Comparison of ENCODE assay signal across 29 mouse cellular contexts in the genomic region with DNA sequence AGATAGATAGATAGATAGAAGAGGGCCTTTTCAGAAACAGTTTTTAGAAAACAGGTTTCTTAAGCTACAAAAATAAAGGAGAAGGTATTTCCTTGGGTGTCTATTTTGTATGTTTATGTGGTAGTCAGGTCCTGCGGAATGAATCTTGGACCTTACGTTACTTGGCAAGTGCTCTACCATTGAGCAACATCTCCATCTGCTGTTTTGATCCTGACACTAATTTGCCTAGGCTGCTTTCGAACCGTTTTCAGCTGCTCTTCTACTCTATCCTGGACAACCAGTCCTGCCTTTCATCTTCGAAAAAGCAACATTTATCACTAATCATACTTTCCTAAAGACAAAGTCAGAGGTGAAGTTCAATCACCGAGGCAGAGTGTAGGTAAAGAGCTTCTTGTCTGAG. TPM values are rescaled to one million over a fixed set of nuclear protein-coding genes. Genes with fewer than 3 reads are reported as not detected.
DNase-seq lines count a peak whose midpoint lies in the region; ATAC-seq and TF ChIP-seq lines count a peak whose summit lies in the region.
"Had no signal": no experiment of that assay in that cellular context is flagged by ENCODE, and none has a peak within 500 bp of the region (broad histone marks: within the 10 kb centered on the region; RNA-seq: fewer than 3 reads in every experiment).

No protein-coding gene starts in this region.

- H3K36me3 ChIP-seq in liver, adult 2 months (ENCODE audit: control insufficient read depth, insufficient read depth, low read length), result peaks cover 70% of the 10 kb centered on the region
- peaks cover 32% of the 10 kb centered on the region for H3K36me3 ChIP-seq in liver, embryonic 11.5 days (ENCODE audit: control insufficient read depth, insufficient read depth, low read length)
- peaks cover 82% of the 10 kb centered on the region for H3K36me3 ChIP-seq in kidney, embryonic 16.5 days (ENCODE audit: insufficient read depth, low read length)

- no peaks in the 10 kb centered on the region; the same call in 1 of the 2 replicates for H3K79me2 ChIP-seq in liver, adult 2 months (ENCODE audit: control insufficient read depth, insufficient read depth, low read length)

- no peak for DNase-seq in gastrocnemius, adult 2 months
- no peak for DNase-seq in gastrocnemius, postnatal 10 days
- DNase-seq in liver, adult 2 months (ENCODE audit: extremely low read depth, low read depth, low spot score), result peak; percentile 60
- DNase-seq in liver, embryonic 11.5 days (ENCODE audit: low spot score), result no peak
- peak; percentile 57 for DNase-seq in lung, postnatal 36 days
- DNase-seq in lung, postnatal 14 days, result no peak
- DNase-seq: adrenal gland, adult 8-10 months; adrenal gland, postnatal 25 days; B cell, adult 2 months; cerebellum, adult 11-12 months; cerebellum, adult 8-10 months; cerebellum, postnatal 14 days; heart, postnatal 36 days had no signal

- no peak for TF ChIP-seq POLR2A in liver, adult 2 months (IDR thresholded peaks at IDR 0.05; ENCODE audit: extremely low read depth, insufficient read depth, low read length)

- intact Hi-C loops in gastrocnemius, adult 2 months (cut with DNase I), result no loop called here

- no peak for ATAC-seq in liver, embryonic 11.5 days (replicated peaks; ENCODE audit: low FRiP score)
- ATAC-seq in kidney, embryonic 16.5 days (ENCODE audit: low FRiP score, low TSS enrichment), result no peak
- ATAC-seq: forebrain, embryonic 13.5 days; forebrain, embryonic 16.5 days; hindbrain, embryonic 16.5 days; intestine, embryonic 15.5 days had no signal

- no peak overlapping the region for H3K4me2 ChIP-seq in liver, embryonic 11.5 days
- no peak overlapping the region for H3K4me2 ChIP-seq in kidney, embryonic 16.5 days (replicated peaks; ENCODE audit: low read depth, low read length)
- H3K4me2 ChIP-seq: forebrain, embryonic 13.5 days; heart, embryonic 11.5 days; hindbrain, embryonic 13.5 days; intestine, embryonic 15.5 days had no signal

- peak overlapping the region; percentile 61 for H3K27ac ChIP-seq in gastrocnemius, adult 2 months
- H3K27ac ChIP-seq in liver, adult 2 months (replicated peaks; ENCODE audit: insufficient read depth, low read depth, low read length), result no peak overlapping the region
- no peak overlapping the region for H3K27ac ChIP-seq in liver, embryonic 11.5 days (ENCODE audit: low read depth, low read length)
- no peak overlapping the region for H3K27ac ChIP-seq in kidney, embryonic 16.5 days (ENCODE audit: low read length)
- H3K27ac ChIP-seq: forebrain, embryonic 10.5 days; forebrain, embryonic 13.5 days; hindbrain, embryonic 10.5 days; hindbrain, embryonic 13.5 days; intestine, embryonic 15.5 days had no signal

- peaks cover 4% of the 10 kb centered on the region; the same call in 1 of the 2 replicates for H3K4me1 ChIP-seq in liver, adult 2 months (ENCODE audit: control insufficient read depth, insufficient read depth, low read length)
- no peaks in the 10 kb centered on the region for H3K4me1 ChIP-seq in liver, embryonic 11.5 days (replicated peaks; ENCODE audit: control insufficient read depth, insufficient read depth, low read length)
- H3K4me1 ChIP-seq in kidney, embryonic 16.5 days (ENCODE audit: insufficient read depth, low read length), result 0 out of 2 replicates have a peak, but pooled peaks cover 5% of the 10 kb centered on the region
- H3K4me1 ChIP-seq: hindbrain, embryonic 13.5 days had no signal

- H3K9me3 ChIP-seq in liver, embryonic 11.5 days (ENCODE audit: control insufficient read depth, low read length), result no peaks in the 10 kb centered on the region
- peaks cover 4% of the 10 kb centered on the region for H3K9me3 ChIP-seq in kidney, embryonic 16.5 days (ENCODE audit: low read length)
- H3K9me3 ChIP-seq: hindbrain, embryonic 13.5 days; intestine, embryonic 15.5 days had no signal

- TF ChIP-seq CTCF in gastrocnemius, adult 2 months (IDR thresholded peaks at IDR 0.05), result peak; percentile 22; the same call in 1 of the 2 replicates
- TF ChIP-seq CTCF in liver, adult 2 months (IDR thresholded peaks at IDR 0.05; ENCODE audit: low read depth, low read length), result no peak

- no peaks in the 10 kb centered on the region for H3K27me3 ChIP-seq in liver, adult 2 months (ENCODE audit: control insufficient read depth, insufficient read depth, low read length)
- no peaks in the 10 kb centered on the region for H3K27me3 ChIP-seq in liver, embryonic 11.5 days (replicated peaks; ENCODE audit: control insufficient read depth, insufficient read depth, low read length)
- H3K27me3 ChIP-seq in kidney, embryonic 16.5 days (ENCODE audit: insufficient read depth, low read length), result no peaks in the 10 kb centered on the region
- H3K27me3 ChIP-seq: forebrain, embryonic 13.5 days; hindbrain, embryonic 13.5 days; intestine, embryonic 15.5 days had no signal

- no peak overlapping the region for H3K4me3 ChIP-seq in gastrocnemius, adult 2 months
- H3K4me3 ChIP-seq in liver, adult 2 months (ENCODE audit: insufficient read depth, low read depth, low read length), result no peak overlapping the region
- no peak overlapping the region for H3K4me3 ChIP-seq in liver, embryonic 11.5 days (ENCODE audit: low read depth, low read length)
- no peak overlapping the region for H3K4me3 ChIP-seq in kidney, embryonic 16.5 days (ENCODE audit: low read length)
- H3K4me3 ChIP-seq: forebrain, embryonic 10.5 days; forebrain, embryonic 13.5 days; hindbrain, embryonic 10.5 days; hindbrain, embryonic 13.5 days; intestine, embryonic 15.5 days had no signal

- H3K9ac ChIP-seq in liver, adult 2 months (ENCODE audit: low read depth, low read length), result no peak overlapping the region
- no peak overlapping the region for H3K9ac ChIP-seq in liver, embryonic 11.5 days (ENCODE audit: low read depth, low read length)
- H3K9ac ChIP-seq in kidney, embryonic 16.5 days (replicated peaks; ENCODE audit: low read length), result no peak overlapping the region
- H3K9ac ChIP-seq: forebrain, embryonic 13.5 days; hindbrain, embryonic 13.5 days; intestine, embryonic 15.5 days had no signal

- WGBS in liver, adult 2 months, result 45% methylated on average over 6 of the region's 6 CpGs
- 87% methylated on average over 6 of the region's 6 CpGs for WGBS in liver, embryonic 11.5 days
- 94% methylated on average over 6 of the region's 6 CpGs for WGBS in kidney, embryonic 16.5 days

RNA-seq across cellular contexts. Expression of gene Ifngr1, which starts 11.5 kb away (rescaled TPM):
- total RNA-seq in gastrocnemius, adult 2 months (2021), result 10 to 100 TPM; 25.4 to 31.8 TPM
- 10 to 100 TPM; 31.6 to 34.7 TPM for total RNA-seq in gastrocnemius, postnatal 10 days (2021)
- total RNA-seq in liver, adult 2 months (2014; rRNA removed), result 16.8 and 18.6 TPM in 2 replicates
- polyA plus RNA-seq in liver, adult 2 months (2012; rRNA removed), result 7.1 and 9.0 TPM in 2 replicates
- 53.7 and 61.1 TPM in 2 replicates for polyA plus RNA-seq in liver, embryonic 11.5 days (2014; fragmentation: Nextera tagmentation; extraction: Ambion mirVana)
- 59.8 and 67.1 TPM in 2 replicates for polyA plus RNA-seq in kidney, embryonic 16.5 days (2015; fragmentation: Nextera tagmentation; extraction: Ambion mirVana)

RNA-seq across cellular contexts. Expression of gene Il22ra2, which starts 18.6 kb away (rescaled TPM):
- total RNA-seq in gastrocnemius, adult 2 months (2021), result not detected
- not detected for total RNA-seq in gastrocnemius, postnatal 10 days (2021)
- total RNA-seq in liver, adult 2 months (2014; rRNA removed), result not detected in 2 replicates
- not detected in 2 replicates for polyA plus RNA-seq in liver, adult 2 months (2012; rRNA removed)
- polyA plus RNA-seq in liver, embryonic 11.5 days (2014; fragmentation: Nextera tagmentation; extraction: Ambion mirVana), result not detected in 2 replicates
- not detected in 2 replicates for polyA plus RNA-seq in kidney, embryonic 16.5 days (2015; fragmentation: Nextera tagmentation; extraction: Ambion mirVana)
- total RNA-seq: adrenal gland, adult 8-10 months; adrenal gland, postnatal 25 days; gastrocnemius, adult 8-10 months; gastrocnemius, postnatal 4 days; heart, postnatal 36 days; MEL had no signal
- polyA plus RNA-seq: brain, embryonic 14.5 days; embryonic facial prominence, embryonic 11.5 days; forebrain, embryonic 10.5 days; forebrain, embryonic 13.5 days; forebrain, embryonic 16.5 days; heart, embryonic 11.5 days; heart, embryonic 14.5 days; heart, postnatal 0 days; hindbrain, embryonic 10.5 days; hindbrain, embryonic 13.5 days; hindbrain, embryonic 16.5 days; intestine, embryonic 15.5 days had no signal

Comparison
In these comparisons a context has a peak if more than half of its experiments do, and no peak if none do; other contexts are left out.
1. DNase-seq: peak in liver, adult 2 months (single experiment) and lung, postnatal 36 days (single experiment); none in gastrocnemius, adult 2 months (single experiment), gastrocnemius, postnatal 10 days (single experiment), liver, embryonic 11.5 days (single experiment) and lung, postnatal 14 days (single experiment).